Mouse (Mus musculus): ENCODE measurements at regions not wholly inside any gene's neighbourhood (a gene's known extent, or its start where the extent isn't known, plus 50 kb on each side); places are given as distances from the start of the nearest gene placed in this dataset.

DNA sequence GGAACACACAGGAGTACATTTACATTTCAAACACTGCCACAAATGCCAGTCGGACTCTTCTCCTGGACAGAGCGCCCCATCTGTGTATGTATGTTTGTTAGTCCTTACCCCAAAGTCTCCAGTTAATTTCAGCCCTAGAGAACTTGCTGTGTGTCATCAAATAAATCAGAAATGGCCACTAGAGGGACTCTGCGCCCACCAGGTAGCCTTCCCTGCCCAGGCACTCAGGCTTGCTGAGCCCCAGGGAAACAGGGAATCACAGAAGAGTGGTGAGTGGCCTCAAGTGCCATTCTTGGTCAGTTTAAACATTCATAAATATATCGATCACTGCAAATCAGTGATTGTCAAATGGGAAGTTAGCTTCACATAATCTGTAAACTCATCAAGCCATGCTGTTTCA is 102.8 kb upstream of the Ube2dnl1 start:
- ATAC-seq (replicated peaks; ENCODE audit: low read depth, poor library complexity, severe bottlenecking): peak; percentile 60; the same call in 1 of the 2 replicates

DNA sequence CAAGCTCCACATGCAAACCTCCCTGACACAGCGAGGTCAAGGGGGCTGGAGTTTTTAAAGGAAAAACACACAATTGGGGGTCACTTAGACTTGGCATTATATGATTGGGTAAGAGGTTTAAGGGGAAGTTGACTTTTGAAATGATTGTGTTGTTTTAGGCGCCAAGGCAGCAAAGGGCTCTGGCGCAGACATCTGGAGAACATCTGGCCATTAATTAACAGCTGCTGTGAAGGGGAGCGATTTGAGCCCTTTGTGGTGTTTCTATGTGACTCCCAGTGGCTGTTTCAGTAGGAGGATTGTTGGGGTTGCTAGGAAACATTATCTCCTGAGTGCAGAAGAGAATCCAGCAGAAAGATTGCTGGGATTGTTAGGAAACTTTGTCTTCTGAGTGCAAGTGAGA is 88.5 kb upstream of the Ube2dnl1 start:
- no peak for ATAC-seq (replicated peaks; ENCODE audit: low read depth, poor library complexity, severe bottlenecking)

DNA sequence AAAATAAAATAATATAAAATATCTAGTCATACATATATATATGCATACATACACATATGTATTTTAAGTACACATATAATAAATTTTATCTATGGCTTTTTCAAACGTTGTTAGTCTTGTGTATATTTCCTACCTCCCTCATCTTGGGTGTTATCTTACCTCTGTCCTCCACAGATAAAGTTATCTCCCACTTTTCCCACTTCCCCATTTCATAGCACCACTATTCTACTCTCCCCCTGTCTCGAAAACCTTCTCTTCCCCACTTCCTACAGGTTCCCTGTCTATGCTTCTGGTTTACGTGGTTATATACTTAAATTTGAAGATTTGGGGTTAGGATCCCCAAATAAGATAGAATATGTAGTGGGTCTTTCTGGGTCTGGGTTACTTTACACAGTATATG is 67.9 kb upstream of the Ube2dnl1 start:
- ATAC-seq (replicated peaks; ENCODE audit: low read depth, poor library complexity, severe bottlenecking): no peak

DNA sequence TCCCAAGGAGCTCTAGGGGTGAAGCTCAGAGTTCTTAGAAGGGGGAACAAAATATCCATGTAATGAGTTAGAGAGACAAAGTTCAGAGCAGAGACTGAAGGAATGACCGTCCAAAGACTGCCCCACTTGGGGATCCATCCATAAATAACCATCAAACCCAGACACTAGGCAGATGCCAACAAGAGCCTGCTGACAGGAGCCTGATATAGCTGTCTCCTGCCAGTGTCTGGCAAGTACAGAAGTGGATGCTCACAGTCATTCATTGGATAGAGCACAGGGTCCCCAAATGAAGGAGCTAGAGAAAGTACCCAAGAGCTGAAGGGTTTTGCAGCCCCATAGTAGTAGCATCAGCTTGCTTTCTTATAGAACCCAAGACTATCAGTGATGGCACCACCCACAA is 61.3 kb upstream of the Ube2dnl1 start:
- ATAC-seq (replicated peaks; ENCODE audit: low read depth, poor library complexity, severe bottlenecking): no peak

Measured in common myeloid progenitor, adult 5-6 weeks (primary cell).